Mouse (Mus musculus): Measurements from ENCODE around the gene Kcnh2. TPM values are rescaled to one million over a fixed set of nuclear protein-coding genes. Genes with fewer than 3 reads are reported as not detected.

The Kcnh2 gene
- polyA plus RNA-seq, 1 experiment from 2014 or later, result 10.9 TPM

DNA sequence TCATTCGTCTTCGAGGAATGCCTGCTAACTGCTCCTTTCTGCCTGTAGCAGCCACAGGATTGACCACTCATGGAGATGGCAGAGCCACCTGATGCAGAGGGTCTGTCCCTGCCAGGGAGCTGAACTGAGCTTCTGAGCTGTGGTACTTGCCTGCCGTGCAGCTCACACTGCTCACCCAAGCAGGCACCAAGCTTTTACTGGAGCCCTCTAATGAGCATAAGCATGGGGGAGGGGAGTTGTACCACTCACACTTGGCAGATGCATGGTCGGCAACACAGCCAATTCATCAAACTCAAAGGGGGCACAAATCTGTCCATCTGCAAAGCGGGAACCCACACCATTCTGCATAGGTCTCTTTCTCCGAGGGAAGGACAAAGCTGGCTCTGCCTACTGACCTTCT, 67.3 kb downstream of the Kcnh2 start:
- H3K27ac ChIP-seq (replicated peaks), result no peak overlapping the region

DNA sequence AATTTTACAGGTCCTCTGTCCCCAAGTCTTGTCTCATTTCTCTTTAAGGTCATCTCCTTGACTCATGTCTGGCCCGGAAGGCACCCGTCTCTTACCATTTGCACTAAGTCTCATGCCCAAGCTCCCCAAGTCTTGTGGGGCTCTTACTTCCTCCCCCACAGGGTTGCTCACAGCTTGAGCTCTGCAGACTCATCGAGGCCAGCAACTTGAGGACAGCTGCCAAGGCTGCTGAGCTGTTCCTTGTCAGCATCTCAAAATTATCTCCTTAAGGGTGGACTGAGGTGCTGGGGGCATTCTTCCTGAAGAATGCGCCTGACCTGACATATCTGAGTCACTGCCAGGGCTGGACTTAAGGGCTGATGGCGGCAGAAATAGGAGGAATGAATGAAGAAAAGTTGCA, 68.2 kb downstream of the Kcnh2 start:
- Histone ChIP-seq H3K9me3 (no peaks in the 10 kb centered on the region), H3K36me3 (replicated peaks) (no peaks in the 10 kb centered on the region), H3K27me3 (replicated peaks; ENCODE audit: low read depth, poor library complexity, severe bottlenecking) (no peaks in the 10 kb centered on the region), H3K4me3 (no peak overlapping the region), H3K27ac (replicated peaks) (no peak overlapping the region), H3K4me1 (peaks cover 10% of the 10 kb centered on the region)
- 76% methylated on average over 5 of the region's 5 CpGs for WGBS
- DNase-seq (ENCODE audit: low spot score), result no peak

More for the DNA sequence above, 67.3 kb downstream of the Kcnh2 start:
- 83% methylated on average over 6 of the region's 6 CpGs for WGBS
- Histone ChIP-seq H3K9me3 (no peaks in the 10 kb centered on the region), H3K36me3 (replicated peaks) (no peaks in the 10 kb centered on the region), H3K4me1 (peaks cover 10% of the 10 kb centered on the region), H3K4me3 (no peak overlapping the region), H3K27me3 (replicated peaks; ENCODE audit: low read depth, poor library complexity, severe bottlenecking) (no peaks in the 10 kb centered on the region)
- no peak for DNase-seq (ENCODE audit: low spot score)

DNA sequence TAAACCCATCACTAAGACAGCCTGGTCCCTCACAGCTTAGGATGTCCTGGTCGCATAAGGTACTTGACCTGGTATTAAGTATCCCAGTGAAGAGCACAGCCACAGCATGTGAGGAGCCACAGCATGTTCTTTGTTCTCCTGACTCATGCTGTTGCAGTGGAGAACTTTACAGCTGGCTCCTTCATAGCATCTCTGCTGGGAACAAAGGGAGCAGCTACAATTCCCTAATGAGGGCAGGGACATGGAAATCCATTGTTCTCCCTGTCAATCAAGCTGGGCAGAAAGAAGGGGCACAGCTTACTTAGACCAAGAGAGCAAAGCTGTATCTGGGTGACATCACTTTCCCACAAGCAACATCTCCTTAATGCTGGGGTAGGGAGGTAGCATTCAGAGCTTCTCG, 70.9 kb downstream of the Kcnh2 start:
- DNase-seq (ENCODE audit: low spot score), result no peak
- Histone ChIP-seq H3K9me3 (no peaks in the 10 kb centered on the region), H3K4me1 (peaks cover 10% of the 10 kb centered on the region), H3K27me3 (replicated peaks; ENCODE audit: low read depth, poor library complexity, severe bottlenecking) (no peaks in the 10 kb centered on the region), H3K4me3 (no peak overlapping the region), H3K27ac (replicated peaks) (peak overlapping the region; percentile 44), H3K36me3 (replicated peaks) (no peaks in the 10 kb centered on the region)
- WGBS, result 67% methylated on average over 2 of the region's 2 CpGs

DNA sequence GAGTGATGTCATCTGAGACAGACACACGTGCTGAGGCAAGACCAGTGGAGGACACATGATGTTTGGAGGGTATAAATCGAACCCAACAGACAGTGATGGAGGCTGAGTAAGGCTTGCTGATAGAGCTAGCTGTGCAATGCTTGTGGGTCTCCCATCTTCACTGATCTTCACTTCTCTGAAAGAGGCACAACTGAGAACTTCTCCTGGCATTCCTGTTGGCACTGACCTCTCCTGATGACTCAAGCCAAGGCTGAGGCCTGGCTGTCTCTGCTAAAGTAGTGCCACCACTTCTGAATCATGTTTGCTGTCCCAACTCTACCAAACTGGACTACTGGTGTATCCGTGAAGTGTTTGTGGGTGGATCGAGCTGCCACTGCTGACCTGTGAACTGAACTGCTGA, 71.9 kb downstream of the Kcnh2 start:
- no peak for DNase-seq (ENCODE audit: low spot score)
- H3K27ac ChIP-seq (replicated peaks), result no peak overlapping the region
- no peaks in the 10 kb centered on the region for H3K36me3 ChIP-seq (replicated peaks)
- H3K4me1 ChIP-seq, result peaks cover 10% of the 10 kb centered on the region
- H3K9me3 ChIP-seq, result no peaks in the 10 kb centered on the region
- H3K4me3 ChIP-seq, result no peak overlapping the region
- H3K27me3 ChIP-seq (replicated peaks; ENCODE audit: low read depth, poor library complexity, severe bottlenecking), result no peaks in the 10 kb centered on the region
- 83% methylated on average over 4 of the region's 4 CpGs for WGBS

DNA sequence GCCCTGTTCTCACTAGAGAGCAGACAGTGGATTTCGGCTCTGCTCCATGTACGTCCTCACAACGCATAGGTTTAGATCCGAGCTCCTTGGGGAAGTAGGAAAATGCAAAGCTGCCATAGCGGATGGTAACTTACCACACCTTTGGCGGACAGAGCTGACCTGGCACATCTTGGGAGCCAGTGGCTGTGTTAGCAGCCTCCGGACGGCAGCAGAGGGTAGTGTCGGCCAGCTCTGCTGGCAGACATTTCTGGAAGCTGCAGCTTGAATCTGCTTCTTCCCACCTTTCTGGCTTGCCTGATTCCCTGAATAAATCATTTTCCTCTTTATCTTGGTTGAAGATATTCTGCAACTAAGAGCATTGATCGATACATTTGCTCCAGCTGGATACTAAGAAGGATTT, 73.2 kb downstream of the Kcnh2 start:
- H3K27ac ChIP-seq (replicated peaks), result no peak overlapping the region
- H3K4me1 ChIP-seq, result peaks cover 10% of the 10 kb centered on the region
- no peaks in the 10 kb centered on the region for H3K9me3 ChIP-seq
- H3K36me3 ChIP-seq (replicated peaks), result no peaks in the 10 kb centered on the region
- no peak for DNase-seq (ENCODE audit: low spot score)
- WGBS, result 89% methylated on average over 10 of the region's 10 CpGs
- H3K4me3 ChIP-seq, result no peak overlapping the region
- no peaks in the 10 kb centered on the region for H3K27me3 ChIP-seq (replicated peaks; ENCODE audit: low read depth, poor library complexity, severe bottlenecking)

- Histone ChIP-seq H3K36me3 (replicated peaks) (no peaks in the 10 kb centered on the region), H3K4me1 (no peaks in the 10 kb centered on the region), H3K4me3 (no peak overlapping the region), H3K27me3 (replicated peaks; ENCODE audit: low read depth, poor library complexity, severe bottlenecking) (no peaks in the 10 kb centered on the region), H3K9me3 (no peaks in the 10 kb centered on the region), H3K27ac (replicated peaks) (no peak overlapping the region)
- no peak for DNase-seq (ENCODE audit: low spot score)
- 78% methylated on average over 9 of the region's 9 CpGs for WGBS
Observed at GRCm38 (mm10) chr5:24273683-24274621, 77.5 kb downstream of the Kcnh2 start.

GRCm38 (mm10) chr5:24270941-24271340, 80.5 kb downstream of the Kcnh2 start:
- Histone ChIP-seq H3K27me3 (replicated peaks; ENCODE audit: low read depth, poor library complexity, severe bottlenecking) (no peaks in the 10 kb centered on the region), H3K27ac (replicated peaks) (no peak overlapping the region), H3K4me1 (peaks cover 7% of the 10 kb centered on the region), H3K36me3 (replicated peaks) (no peaks in the 10 kb centered on the region), H3K4me3 (no peak overlapping the region), H3K9me3 (no peaks in the 10 kb centered on the region)
- 79% methylated on average over 4 of the region's 4 CpGs for WGBS
- DNase-seq (ENCODE audit: low spot score), result no peak

Other genes starting within 250 kb of the Kcnh2 start
- gene Nupl2, start 186.6 kb downstream of the Kcnh2 start, polyA plus RNA-seq (2016; fragmentation: Nextera tagmentation; extraction: Ambion mirVana), result 18.8 and 21.0 TPM in 2 replicates
- 7.6 and 7.7 TPM in 2 replicates for gene Nos3, start 13.2 kb upstream of the Kcnh2 start, polyA plus RNA-seq (2016; fragmentation: Nextera tagmentation; extraction: Ambion mirVana)
- 0.69 and 0.83 TPM in 2 replicates for gene Atg9b, start 40.5 kb upstream of the Kcnh2 start, polyA plus RNA-seq (2016; fragmentation: Nextera tagmentation; extraction: Ambion mirVana)
- 53.6 and 57.2 TPM in 2 replicates for gene Abcb8, start 42.1 kb upstream of the Kcnh2 start, polyA plus RNA-seq (2016; fragmentation: Nextera tagmentation; extraction: Ambion mirVana)
- gene Asic3, start 61.8 kb upstream of the Kcnh2 start, polyA plus RNA-seq (2016; fragmentation: Nextera tagmentation; extraction: Ambion mirVana), result 0.31 and 0.34 TPM in 2 replicates
- 46.9 and 50.7 TPM in 2 replicates for gene Cdk5, start 71.9 kb upstream of the Kcnh2 start, polyA plus RNA-seq (2016; fragmentation: Nextera tagmentation; extraction: Ambion mirVana)
- gene Slc4a2, start 72.2 kb upstream of the Kcnh2 start, polyA plus RNA-seq (2016; fragmentation: Nextera tagmentation; extraction: Ambion mirVana), result 35.1 and 38.4 TPM in 2 replicates
- gene Fastk, start 93.7 kb upstream of the Kcnh2 start, polyA plus RNA-seq (2016; fragmentation: Nextera tagmentation; extraction: Ambion mirVana), result 100 and 109 TPM in 2 replicates
- gene Tmub1, start 96.2 kb upstream of the Kcnh2 start, polyA plus RNA-seq (2016; fragmentation: Nextera tagmentation; extraction: Ambion mirVana), result 24.7 and 25.0 TPM in 2 replicates
- 30.8 and 36.6 TPM in 2 replicates for gene Agap3, start 100.6 kb upstream of the Kcnh2 start, polyA plus RNA-seq (2016; fragmentation: Nextera tagmentation; extraction: Ambion mirVana)
- gene Gbx1, start 175.6 kb upstream of the Kcnh2 start, polyA plus RNA-seq (2016; fragmentation: Nextera tagmentation; extraction: Ambion mirVana), result 0.34 and 0.99 TPM in 2 replicates
- 0.29 TPM in 1 of 2 replicates, not detected in the other for gene Asb10, start 189.4 kb upstream of the Kcnh2 start, polyA plus RNA-seq (2016; fragmentation: Nextera tagmentation; extraction: Ambion mirVana)
- 0.07 and 0.08 TPM in 2 replicates for gene 4931409K22Rik, start 205.2 kb upstream of the Kcnh2 start, polyA plus RNA-seq (2016; fragmentation: Nextera tagmentation; extraction: Ambion mirVana)
- gene Abcf2, start 225.9 kb upstream of the Kcnh2 start, polyA plus RNA-seq (2016; fragmentation: Nextera tagmentation; extraction: Ambion mirVana), result 181 and 183 TPM in 2 replicates
- gene Chpf2, start 235.1 kb upstream of the Kcnh2 start, polyA plus RNA-seq (2016; fragmentation: Nextera tagmentation; extraction: Ambion mirVana), result 14.8 and 19.6 TPM in 2 replicates